Mouse (Mus musculus): ENCODE results near the gene 1110065P20Rik. TPM values are rescaled to one million over a fixed set of nuclear protein-coding genes. Genes with fewer than 3 reads are reported as not detected.

1110065P20Rik gene
- polyA plus RNA-seq, 1 experiment from 2014 or later = 64.1 TPM

- WGBS = 65% methylated on average over 5 of the region's 5 CpGs
- Histone ChIP-seq H3K27me3 (ENCODE audit: control insufficient read depth, insufficient read depth, low read length) (peaks cover 11% of the 10 kb centered on the region; the same call in 1 of the 2 replicates), H3K36me3 (ENCODE audit: control insufficient read depth, insufficient read depth, low read length) (no peaks in the 10 kb centered on the region), H3K9ac (ENCODE audit: low read length) (no peak overlapping the region), H3K4me1 (replicated peaks; ENCODE audit: control insufficient read depth, insufficient read depth) (no peaks in the 10 kb centered on the region), H3K4me2 (replicated peaks; ENCODE audit: low read depth) (no peak overlapping the region), H3K4me3 (ENCODE audit: low read depth, low read length) (no peak overlapping the region), H3K27ac (replicated peaks) (no peak overlapping the region), H3K9me3 (ENCODE audit: control insufficient read depth, low read length) (no peaks in the 10 kb centered on the region)
- TF ChIP-seq CTCF (IDR thresholded peaks at IDR 0.05; ENCODE audit: low read depth) (no peak), EP300 (optimal IDR thresholded peaks at IDR 0.05) (no peak)
- no peak for DNase-seq (ENCODE audit: low spot score)
- ATAC-seq (ENCODE audit: low FRiP score, low TSS enrichment) = no peak
Measured at GRCm38 (mm10) chr4:124890831-124891230, 39.8 kb upstream of the 1110065P20Rik start.

- no peak overlapping the region for H3K27ac ChIP-seq (replicated peaks)
- no peaks in the 10 kb centered on the region for H3K4me1 ChIP-seq (replicated peaks; ENCODE audit: control insufficient read depth, insufficient read depth)
- no peak for DNase-seq (ENCODE audit: low spot score)
- WGBS = 71% methylated on average over 2 of the region's 2 CpGs
- no peak for ATAC-seq (ENCODE audit: low FRiP score, low TSS enrichment)
- TF ChIP-seq EP300 (optimal IDR thresholded peaks at IDR 0.05) (no peak), CTCF (IDR thresholded peaks at IDR 0.05; ENCODE audit: low read depth) (no peak)
- H3K9ac ChIP-seq (ENCODE audit: low read length) = no peak overlapping the region
- H3K9me3 ChIP-seq (ENCODE audit: control insufficient read depth, low read length) = no peaks in the 10 kb centered on the region
- peaks cover 7% of the 10 kb centered on the region; the same call in 1 of the 2 replicates for H3K27me3 ChIP-seq (ENCODE audit: control insufficient read depth, insufficient read depth, low read length)
- H3K4me2 ChIP-seq (replicated peaks; ENCODE audit: low read depth) = no peak overlapping the region
- no peak overlapping the region for H3K4me3 ChIP-seq (ENCODE audit: low read depth, low read length)
- no peaks in the 10 kb centered on the region for H3K36me3 ChIP-seq (ENCODE audit: control insufficient read depth, insufficient read depth, low read length)
Measured at GRCm38 (mm10) chr4:124889935-124890334, 38.9 kb upstream of the 1110065P20Rik start.

GRCm38 (mm10) chr4:124888702-124889101, 37.7 kb upstream of the 1110065P20Rik start:
- 70% methylated on average over 7 of the region's 7 CpGs for WGBS
- no peak for ATAC-seq (ENCODE audit: low FRiP score, low TSS enrichment)
- Histone ChIP-seq H3K4me2 (replicated peaks; ENCODE audit: low read depth) (no peak overlapping the region), H3K27ac (replicated peaks) (no peak overlapping the region), H3K4me3 (ENCODE audit: low read depth, low read length) (no peak overlapping the region), H3K4me1 (replicated peaks; ENCODE audit: control insufficient read depth, insufficient read depth) (no peaks in the 10 kb centered on the region), H3K36me3 (ENCODE audit: control insufficient read depth, insufficient read depth, low read length) (no peaks in the 10 kb centered on the region), H3K27me3 (ENCODE audit: control insufficient read depth, insufficient read depth, low read length) (no peaks in the 10 kb centered on the region; the same call in 1 of the 2 replicates), H3K9ac (ENCODE audit: low read length) (no peak overlapping the region), H3K9me3 (ENCODE audit: control insufficient read depth, low read length) (no peaks in the 10 kb centered on the region)
- no peak for DNase-seq (ENCODE audit: low spot score)
- TF ChIP-seq EP300 (optimal IDR thresholded peaks at IDR 0.05) (no peak), CTCF (IDR thresholded peaks at IDR 0.05; ENCODE audit: low read depth) (no peak)

- Histone ChIP-seq H3K4me2 (replicated peaks; ENCODE audit: low read depth) (no peak overlapping the region), H3K27me3 (ENCODE audit: control insufficient read depth, insufficient read depth, low read length) (peaks cover 14% of the 10 kb centered on the region; the same call in 1 of the 2 replicates), H3K27ac (replicated peaks) (no peak overlapping the region), H3K4me3 (ENCODE audit: low read depth, low read length) (no peak overlapping the region), H3K9ac (ENCODE audit: low read length) (no peak overlapping the region), H3K9me3 (ENCODE audit: control insufficient read depth, low read length) (no peaks in the 10 kb centered on the region), H3K4me1 (replicated peaks; ENCODE audit: control insufficient read depth, insufficient read depth) (no peaks in the 10 kb centered on the region), H3K36me3 (ENCODE audit: control insufficient read depth, insufficient read depth, low read length) (no peaks in the 10 kb centered on the region)
- no peak for TF ChIP-seq CTCF (IDR thresholded peaks at IDR 0.05; ENCODE audit: low read depth)
- no peak for TF ChIP-seq EP300 (optimal IDR thresholded peaks at IDR 0.05)
- ATAC-seq (ENCODE audit: low FRiP score, low TSS enrichment) (no peak), DNase-seq (ENCODE audit: low spot score) (peak; percentile 61)
- WGBS = 1% methylated on average over 32 of the region's 37 CpGs
Measured at GRCm38 (mm10) chr4:124882151-124882729, 31.2 kb upstream of the 1110065P20Rik start.

- H3K27ac ChIP-seq (replicated peaks) = no peak overlapping the region
- 1% methylated on average over 36 of the region's 37 CpGs for WGBS
- peak overlapping the region; percentile 34; the same call in 1 of the 2 replicates for H3K4me2 ChIP-seq (replicated peaks; ENCODE audit: low read depth)
- H3K4me1 ChIP-seq (replicated peaks; ENCODE audit: control insufficient read depth, insufficient read depth) = no peaks in the 10 kb centered on the region
- no peak for TF ChIP-seq EP300 (optimal IDR thresholded peaks at IDR 0.05)
- no peak for TF ChIP-seq CTCF (IDR thresholded peaks at IDR 0.05; ENCODE audit: low read depth)
- no peaks in the 10 kb centered on the region for H3K9me3 ChIP-seq (ENCODE audit: control insufficient read depth, low read length)
- H3K4me3 ChIP-seq (ENCODE audit: low read depth, low read length) = peak overlapping the region; percentile 13; the same call in 1 of the 2 replicates
- peak; percentile 66 for ATAC-seq (ENCODE audit: low FRiP score, low TSS enrichment)
- DNase-seq (ENCODE audit: low spot score) = no peak
- no peak overlapping the region for H3K9ac ChIP-seq (ENCODE audit: low read length)
- H3K27me3 ChIP-seq (ENCODE audit: control insufficient read depth, insufficient read depth, low read length) = peaks cover 14% of the 10 kb centered on the region; the same call in 1 of the 2 replicates
- no peaks in the 10 kb centered on the region for H3K36me3 ChIP-seq (ENCODE audit: control insufficient read depth, insufficient read depth, low read length)
Measured at GRCm38 (mm10) chr4:124881341-124881908, 30.4 kb upstream of the 1110065P20Rik start.

- H3K27ac ChIP-seq (replicated peaks) = no peak within 1 kb of the TSS
- H3K4me1 ChIP-seq (replicated peaks; ENCODE audit: control insufficient read depth, insufficient read depth) = no peaks in the 10 kb centered on the region
- no peak for ATAC-seq (ENCODE audit: low FRiP score, low TSS enrichment)
- WGBS = 3% methylated on average over 11 of the region's 11 CpGs
- peak within 1 kb of the TSS; percentile 34; the same call in 1 of the 2 replicates for H3K4me2 ChIP-seq (replicated peaks; ENCODE audit: low read depth)
- TF ChIP-seq EP300 (optimal IDR thresholded peaks at IDR 0.05) (no peak), CTCF (IDR thresholded peaks at IDR 0.05; ENCODE audit: low read depth) (no peak)
- no peaks in the 10 kb centered on the region for H3K9me3 ChIP-seq (ENCODE audit: control insufficient read depth, low read length)
- H3K36me3 ChIP-seq (ENCODE audit: control insufficient read depth, insufficient read depth, low read length) = no peaks in the 10 kb centered on the region
- H3K4me3 ChIP-seq (ENCODE audit: low read depth, low read length) = peak within 1 kb of the TSS; percentile 13; the same call in 1 of the 2 replicates
- no peak within 1 kb of the TSS for H3K9ac ChIP-seq (ENCODE audit: low read length)
- peaks cover 14% of the 10 kb centered on the region; the same call in 1 of the 2 replicates for H3K27me3 ChIP-seq (ENCODE audit: control insufficient read depth, insufficient read depth, low read length)
- DNase-seq (ENCODE audit: low spot score) = no peak
Measured at GRCm38 (mm10) chr4:124880599-124880998, 29.6 kb upstream of the 1110065P20Rik start, which contains the start of gene Epha10. TSS of gene Epha10 (plus strand) at chr4:124880899.

All from stomach, postnatal 0 days (tissue).